Mouse (Mus musculus) adrenal gland, postnatal 4 days (tissue): ENCODE measurements at regions not wholly inside any gene's neighbourhood (a gene's known extent, or its start where the extent isn't known, plus 50 kb on each side); places are given as distances from the start of the nearest gene placed in this dataset.

Experiments used
- DNase-seq, 2 experiments: peaks; one replicate each; pipeline ENCODE4 v3.0.0; 2021 to 2022; ENCODE audit warnings: low spot score in 2 of 2, mixed read lengths in 2 of 2

- DNase-seq: no peak
These were observed 184.8 kb downstream of the Cmpk2 start for GRCm38 (mm10) chr12:26653781-26654180.

DNA sequence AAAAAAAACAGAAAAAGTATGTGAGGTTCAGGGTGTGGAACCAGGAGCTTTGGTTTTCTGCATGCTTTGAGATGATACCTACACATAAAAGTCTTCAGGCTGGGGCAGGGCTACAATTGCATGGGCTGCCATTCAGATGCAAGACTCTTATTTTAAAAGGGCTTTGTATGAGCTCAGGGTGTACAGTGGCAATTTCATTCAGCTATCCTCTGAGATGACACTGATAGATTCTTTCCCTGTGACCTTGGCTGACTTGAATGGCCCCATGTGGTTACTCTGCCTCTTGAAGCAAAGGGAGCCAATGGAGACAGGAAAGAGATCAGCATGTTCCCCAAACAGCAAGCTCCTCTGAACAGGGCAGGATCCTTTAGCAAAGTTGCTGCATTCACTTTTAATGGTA is 177.1 kb downstream of the Cmpk2 start:
- no peak for DNase-seq

- no peak for DNase-seq
These were observed 166.7 kb downstream of the Cmpk2 start for GRCm38 (mm10) chr12:26635665-26636241.

DNA sequence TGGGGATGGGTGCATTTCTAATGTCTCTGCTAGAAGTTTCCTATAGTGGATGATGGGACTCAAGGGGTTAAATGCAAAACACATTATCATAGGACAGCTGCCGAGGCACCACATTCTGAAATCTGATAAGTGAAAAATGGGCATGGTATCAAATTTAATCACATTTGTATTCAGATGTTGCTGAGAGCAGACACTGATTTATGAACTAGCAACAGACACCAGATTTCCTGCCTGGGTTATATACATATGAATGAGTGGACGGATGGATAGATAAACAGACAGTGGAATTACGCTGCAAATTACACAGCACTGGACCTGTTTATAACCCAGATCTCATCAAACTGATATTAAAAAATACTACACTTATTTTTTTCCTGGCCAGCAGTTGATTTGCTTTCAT is 166.2 kb downstream of the Cmpk2 start:
- DNase-seq: no peak

GRCm38 (mm10) chr12:26631795-26632122 is 162.8 kb downstream of the Cmpk2 start:
- DNase-seq: no peak

DNA sequence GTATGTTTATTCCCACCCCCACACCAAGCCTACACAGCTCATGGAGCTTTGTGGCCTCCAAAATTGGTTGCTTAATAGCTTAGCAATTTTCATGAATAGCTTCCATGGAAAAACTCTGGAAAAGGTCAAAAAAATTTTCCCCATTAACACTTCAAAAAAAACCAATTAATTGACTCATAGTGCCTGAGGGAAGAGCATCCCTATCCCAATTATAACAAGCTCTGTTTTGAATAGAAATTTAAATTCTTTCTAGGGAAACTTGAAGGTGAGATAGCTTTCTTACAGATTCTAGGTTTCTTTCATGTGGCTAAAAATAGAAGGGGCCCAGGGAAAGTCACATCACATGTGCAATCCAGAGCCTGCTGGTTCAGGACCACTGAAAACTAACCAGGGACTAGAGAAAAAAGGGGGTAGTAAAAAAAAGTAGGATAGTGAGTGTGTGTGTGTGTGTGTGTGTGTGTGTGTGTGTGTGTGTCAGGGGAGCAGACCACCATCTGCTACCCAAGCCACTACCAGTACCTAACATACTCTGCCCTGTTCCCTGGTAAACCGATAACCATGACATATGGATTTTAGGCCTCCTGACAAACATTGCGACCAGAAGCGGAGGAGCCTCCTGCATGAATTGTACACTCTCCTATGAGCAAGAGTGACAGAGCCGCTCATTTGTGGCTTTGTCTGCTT is 162.2 kb downstream of the Cmpk2 start:
- DNase-seq: no peak

DNA sequence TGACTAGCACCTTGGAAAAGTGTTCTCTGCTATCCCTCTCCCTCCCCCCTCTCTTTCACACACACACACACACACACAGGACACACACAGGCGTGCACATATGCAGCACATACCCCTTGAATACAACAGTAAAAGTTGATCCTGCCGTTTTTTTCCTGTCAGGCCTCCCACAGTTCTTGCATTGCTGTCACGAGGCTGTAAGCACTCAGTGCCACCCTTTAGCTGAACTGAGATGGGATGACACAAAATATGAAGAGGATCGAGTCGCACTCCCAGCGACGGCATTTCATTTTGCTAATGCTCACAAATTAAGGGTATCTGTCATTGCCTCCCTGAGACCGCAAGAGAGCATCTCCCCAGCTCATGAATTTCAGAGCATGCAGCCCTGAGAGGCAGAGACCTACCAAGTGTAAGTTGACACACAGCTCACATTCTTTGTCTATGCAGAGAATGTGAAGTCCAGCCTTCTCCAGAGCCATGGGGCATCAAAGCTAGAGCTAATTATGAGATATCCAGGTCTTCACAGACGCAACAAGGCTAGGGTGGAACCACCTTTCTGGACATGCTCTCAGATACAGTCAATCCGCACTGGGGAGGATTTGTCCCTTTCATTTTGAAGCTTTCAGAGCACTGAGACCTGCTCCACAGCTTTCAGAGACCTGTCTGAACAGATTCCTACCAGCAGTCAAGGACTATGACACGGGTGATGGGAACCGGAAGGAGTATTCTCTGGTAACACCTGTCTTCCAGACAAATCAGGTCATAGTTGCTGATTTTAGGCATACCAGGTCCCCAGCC is 152.3 kb downstream of the Cmpk2 start:
- no peak for DNase-seq

DNA sequence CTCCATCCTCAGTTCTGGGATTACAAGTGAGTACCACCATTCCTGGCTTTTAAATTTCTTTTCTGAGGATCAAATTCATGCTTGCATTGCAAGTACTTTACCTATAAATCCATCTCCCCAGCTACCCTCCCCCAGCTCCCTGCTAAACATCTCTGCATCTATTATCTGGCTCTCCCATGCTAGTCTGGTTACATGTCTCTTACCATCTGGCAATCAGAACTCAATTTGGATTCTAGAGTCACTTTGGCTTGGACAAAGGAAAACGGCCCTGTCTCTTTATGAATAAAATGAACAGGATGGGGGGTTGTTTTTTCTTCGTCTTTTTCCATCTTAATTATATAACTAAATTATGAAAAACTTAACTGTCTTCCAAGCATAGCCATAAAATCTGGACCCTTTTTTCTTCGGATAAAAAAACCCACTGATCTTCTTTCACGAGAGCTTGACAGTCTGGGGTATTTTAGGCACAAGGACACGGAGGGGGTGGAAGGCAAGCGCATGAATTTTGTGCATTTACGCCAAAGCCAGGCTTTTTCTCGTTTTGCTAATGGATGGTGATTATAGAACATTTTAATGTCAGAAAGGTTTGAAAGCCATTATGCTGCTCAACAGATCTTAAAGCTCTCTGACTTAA is 151.6 kb downstream of the Cmpk2 start:
- no peak for DNase-seq

DNA sequence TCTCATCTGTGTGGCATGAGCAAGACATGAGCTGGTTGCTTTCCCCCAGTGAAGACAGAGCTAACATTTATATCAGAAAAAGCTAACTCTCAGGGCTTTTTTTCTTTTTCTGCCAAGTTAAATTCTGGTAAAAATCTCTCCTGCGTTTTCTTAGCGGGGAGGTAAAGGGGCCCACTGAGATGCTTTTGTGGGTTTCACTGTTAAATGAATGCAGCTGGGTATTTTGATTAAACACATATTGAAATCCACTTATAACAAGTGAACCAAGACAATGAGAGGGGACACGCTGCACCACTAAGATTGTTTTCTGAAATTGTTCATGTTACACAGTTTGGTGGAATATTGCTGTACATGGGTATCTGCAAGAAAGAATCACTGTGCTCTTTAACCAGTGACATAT is 149.0 kb downstream of the Cmpk2 start:
- DNase-seq: no peak

- no peak for DNase-seq
These were observed 144.2 kb downstream of the Cmpk2 start for GRCm38 (mm10) chr12:26613086-26613705.

- DNase-seq: no peak
These were observed 141.1 kb downstream of the Cmpk2 start for GRCm38 (mm10) chr12:26610079-26610478.

DNA sequence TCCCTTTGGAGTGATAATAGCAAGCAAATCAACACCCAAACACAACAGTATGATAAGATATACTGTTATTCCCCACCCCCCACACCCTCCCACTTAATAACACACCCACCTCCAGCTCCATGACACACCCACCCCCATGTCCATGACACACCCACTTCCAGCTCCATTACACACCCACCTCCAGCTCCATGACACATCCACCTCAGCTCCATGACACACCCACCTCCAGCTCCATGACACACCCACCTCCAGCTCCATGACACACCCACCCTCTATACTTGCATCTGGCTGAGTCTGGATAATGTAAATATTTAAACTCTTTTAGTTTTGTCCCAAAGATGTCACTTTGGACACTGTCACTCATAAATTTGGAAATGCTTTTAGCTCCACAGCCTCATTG is 129.5 kb downstream of the Cmpk2 start:
- DNase-seq: no peak

DNA sequence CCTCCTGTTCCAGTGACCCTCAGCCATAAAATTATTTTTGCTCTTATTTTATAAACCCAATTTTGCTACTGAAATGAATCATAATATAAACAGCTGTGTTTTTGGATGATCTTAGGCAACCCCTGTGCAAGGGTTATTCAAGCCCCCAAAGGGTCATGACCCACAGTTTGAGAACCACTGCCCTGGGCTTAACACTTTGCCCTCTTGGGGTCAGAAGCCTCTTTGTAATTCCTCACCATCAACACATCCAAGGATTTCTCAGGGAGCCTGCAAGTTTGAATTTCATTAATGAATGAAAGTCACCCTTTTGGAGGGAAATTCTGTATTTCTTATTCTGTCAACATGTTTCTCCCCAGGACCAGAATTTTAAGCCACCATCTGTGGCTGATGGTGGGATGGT is 123.1 kb downstream of the Cmpk2 start:
- no peak for DNase-seq

- DNase-seq: no peak
These were observed 120.1 kb downstream of the Cmpk2 start for GRCm38 (mm10) chr12:26589091-26589490.

GRCm38 (mm10) chr12:26577438-26577837 is 108.4 kb downstream of the Cmpk2 start:
- DNase-seq: no peak

- DNase-seq: no peak
These were observed 102.6 kb downstream of the Cmpk2 start for GRCm38 (mm10) chr12:26571602-26572001.

GRCm38 (mm10) chr12:26567435-26567834 is 98.4 kb downstream of the Cmpk2 start:
- no peak for DNase-seq

- no peak for DNase-seq
These were observed 93.9 kb downstream of the Cmpk2 start for GRCm38 (mm10) chr12:26562858-26563257.

GRCm38 (mm10) chr12:26559560-26559959 is 90.6 kb downstream of the Cmpk2 start:
- no peak for DNase-seq

- DNase-seq: no peak
These were observed 88.4 kb downstream of the Cmpk2 start for GRCm38 (mm10) chr12:26557411-26557810.

- DNase-seq: no peak
These were observed 82.3 kb downstream of the Cmpk2 start for GRCm38 (mm10) chr12:26551168-26551926.
